In genomic region chr10:75424498-75424901, GRCm38 (mm10) we compare ENCODE assay signal across 12 mouse cellular contexts. TPM values are rescaled to one million over a fixed set of nuclear protein-coding genes. Genes with fewer than 3 reads are reported as not detected.
DNase-seq lines count a peak whose midpoint lies in the region; ATAC-seq and TF ChIP-seq lines count a peak whose summit lies in the region.
"Had no signal": no experiment of that assay in that cellular context is flagged by ENCODE, and none has a peak within 500 bp of the region (broad histone marks: within the 10 kb centered on the region; RNA-seq: fewer than 3 reads in every experiment).

No protein-coding gene starts in this region.

- no peaks in the 10 kb centered on the region for H3K27me3 ChIP-seq in intestine, postnatal 0 days (replicated peaks; ENCODE audit: control insufficient read depth, insufficient read depth, low read length)
- H3K27me3 ChIP-seq in intestine, embryonic 15.5 days (replicated peaks) = no peaks in the 10 kb centered on the region
- H3K27me3 ChIP-seq in lung, embryonic 16.5 days (ENCODE audit: control insufficient read depth, insufficient read depth, low read depth, low read length) = no peaks in the 10 kb centered on the region
- H3K27me3 ChIP-seq: forebrain, embryonic 12.5 days; hindbrain, embryonic 12.5 days; kidney, embryonic 15.5 days had no signal

- no peak for ATAC-seq in intestine, postnatal 0 days
- ATAC-seq in intestine, embryonic 15.5 days = no peak
- peak; percentile 41; the same call in 1 of the 2 replicates for ATAC-seq in lung, embryonic 16.5 days (ENCODE audit: low read depth)
- peak; percentile 41 for ATAC-seq in common myeloid progenitor, adult 5-6 weeks (replicated peaks; ENCODE audit: low read depth, poor library complexity, severe bottlenecking)

- TF ChIP-seq CTCF in intestine, postnatal 0 days (IDR thresholded peaks at IDR 0.05; ENCODE audit: low read depth) = no peak

- H3K4me1 ChIP-seq in intestine, postnatal 0 days (replicated peaks; ENCODE audit: control insufficient read depth, insufficient read depth, low read length) = no peaks in the 10 kb centered on the region; the same call in 1 of the 2 replicates
- no peaks in the 10 kb centered on the region for H3K4me1 ChIP-seq in intestine, embryonic 15.5 days (replicated peaks)
- H3K4me1 ChIP-seq in lung, embryonic 16.5 days (replicated peaks; ENCODE audit: control insufficient read depth, insufficient read depth, low read length) = peaks cover 8% of the 10 kb centered on the region; the same call in 1 of the 2 replicates
- H3K4me1 ChIP-seq: forebrain, embryonic 12.5 days; hindbrain, embryonic 12.5 days; kidney, embryonic 15.5 days had no signal

- DNase-seq in lung, postnatal 4 days = no peak
- DNase-seq in naive thymus-derived CD4-positive, alpha-beta T cell, adult 2 months (ENCODE audit: low read depth) = peak; percentile 49
- DNase-seq in cerebellum, adult 9-10 months = no peak
- DNase-seq: adrenal gland, postnatal 14 days had no signal

- H3K9me3 ChIP-seq in intestine, postnatal 0 days (ENCODE audit: control insufficient read depth) = no peaks in the 10 kb centered on the region
- H3K9me3 ChIP-seq in intestine, embryonic 15.5 days = no peaks in the 10 kb centered on the region
- H3K9me3 ChIP-seq in lung, embryonic 16.5 days (ENCODE audit: control insufficient read depth, low read length) = no peaks in the 10 kb centered on the region
- H3K9me3 ChIP-seq: forebrain, embryonic 12.5 days; hindbrain, embryonic 12.5 days; kidney, embryonic 15.5 days had no signal

- WGBS in intestine, postnatal 0 days = 49% methylated on average over 10 of the region's 10 CpGs
- 68% methylated on average over 10 of the region's 10 CpGs for WGBS in intestine, embryonic 15.5 days
- 50% methylated on average over 10 of the region's 10 CpGs for WGBS in lung, embryonic 16.5 days

- no peak overlapping the region for H3K4me3 ChIP-seq in intestine, postnatal 0 days (ENCODE audit: low read depth, low read length)
- H3K4me3 ChIP-seq in intestine, embryonic 15.5 days (replicated peaks) = no peak overlapping the region
- no peak overlapping the region for H3K4me3 ChIP-seq in lung, embryonic 16.5 days (ENCODE audit: low read length)
- H3K4me3 ChIP-seq: forebrain, embryonic 12.5 days; hindbrain, embryonic 12.5 days; kidney, embryonic 15.5 days had no signal

- H3K9ac ChIP-seq in intestine, postnatal 0 days (ENCODE audit: low read depth, low read length) = no peak overlapping the region
- no peak overlapping the region for H3K9ac ChIP-seq in intestine, embryonic 15.5 days
- H3K9ac ChIP-seq in lung, embryonic 16.5 days (ENCODE audit: low read length) = 0 out of 2 replicates have a peak overlapping the region, but pooled peaks have one; percentile 22
- H3K9ac ChIP-seq: forebrain, embryonic 12.5 days; hindbrain, embryonic 12.5 days; kidney, embryonic 15.5 days had no signal

- no peak overlapping the region for H3K27ac ChIP-seq in intestine, postnatal 0 days (ENCODE audit: low read depth, low read length)
- H3K27ac ChIP-seq in intestine, embryonic 15.5 days = no peak overlapping the region
- H3K27ac ChIP-seq in lung, embryonic 16.5 days (ENCODE audit: low read length) = no peak overlapping the region
- H3K27ac ChIP-seq: forebrain, embryonic 12.5 days; hindbrain, embryonic 12.5 days; kidney, embryonic 15.5 days; stomach, postnatal 0 days had no signal

- peak overlapping the region; percentile 35; the same call in 1 of the 2 replicates for H3K4me2 ChIP-seq in intestine, postnatal 0 days (replicated peaks; ENCODE audit: low read depth)
- H3K4me2 ChIP-seq in intestine, embryonic 15.5 days (replicated peaks) = no peak overlapping the region
- H3K4me2 ChIP-seq in lung, embryonic 16.5 days (ENCODE audit: low read depth, low read length) = no peak overlapping the region
- H3K4me2 ChIP-seq: forebrain, embryonic 12.5 days; hindbrain, embryonic 12.5 days; kidney, embryonic 15.5 days had no signal

- H3K36me3 ChIP-seq in intestine, postnatal 0 days (ENCODE audit: control insufficient read depth, insufficient read depth) = no peaks in the 10 kb centered on the region
- H3K36me3 ChIP-seq in intestine, embryonic 15.5 days = no peaks in the 10 kb centered on the region
- no peaks in the 10 kb centered on the region for H3K36me3 ChIP-seq in lung, embryonic 16.5 days (ENCODE audit: control insufficient read depth, insufficient read depth, low read length)
- H3K36me3 ChIP-seq: forebrain, embryonic 12.5 days; hindbrain, embryonic 12.5 days; kidney, embryonic 15.5 days had no signal

RNA-seq across cellular contexts. Expression of gene Upb1, which starts 23.6 kb away (rescaled TPM):
- polyA plus RNA-seq in intestine, postnatal 0 days (2015; fragmentation: Nextera tagmentation; extraction: Ambion mirVana) = 0.14 and 0.52 TPM in 2 replicates
- 0.88 and 1.9 TPM in 2 replicates for polyA plus RNA-seq in intestine, embryonic 15.5 days (2015; fragmentation: Nextera tagmentation; extraction: Ambion mirVana)
- 0.44 and 1.6 TPM in 2 replicates for polyA plus RNA-seq in lung, embryonic 16.5 days (2015; fragmentation: Nextera tagmentation; extraction: Ambion mirVana)
- 0.27 TPM in 1 of 2 replicates, not detected in the other for total RNA-seq in common myeloid progenitor, adult 5-6 weeks (2017)
- polyA plus RNA-seq: forebrain, embryonic 12.5 days; hindbrain, embryonic 12.5 days had no signal

Comparison
In these comparisons a context has a peak if more than half of its experiments do, and no peak if none do; other contexts are left out.
1. ATAC-seq: peak in lung, embryonic 16.5 days (single experiment) and common myeloid progenitor, adult 5-6 weeks (single experiment); none in intestine, postnatal 0 days (single experiment) and intestine, embryonic 15.5 days (single experiment).